In genomic region chr10:66953248-66953975, GRCm38 (mm10) we compare ENCODE assay signal across 11 mouse cellular contexts.
DNase-seq lines count a peak whose midpoint lies in the region; ATAC-seq and TF ChIP-seq lines count a peak whose summit lies in the region.
"Had no signal": no experiment of that assay in that cellular context is flagged by ENCODE, and none has a peak within 500 bp of the region (broad histone marks: within the 10 kb centered on the region; RNA-seq: fewer than 3 reads in every experiment).

No protein-coding gene starts in this region.

- peaks cover 20% of the 10 kb centered on the region for H3K4me1 ChIP-seq in spleen, adult 2 months (ENCODE audit: control insufficient read depth, insufficient read depth, insufficient read length)

- H3K36me3 ChIP-seq in spleen, adult 2 months (ENCODE audit: control insufficient read depth, insufficient read depth, low read length), result no peaks in the 10 kb centered on the region

- no peak for TF ChIP-seq CTCF in spleen, adult 2 months (IDR thresholded peaks at IDR 0.05; ENCODE audit: extremely low read depth, insufficient read depth, insufficient read length, insufficient replicate concordance)

- peak; percentile 75 for ATAC-seq in granulocyte monocyte progenitor cell, adult 5-6 weeks (replicated peaks; ENCODE audit: poor library complexity, severe bottlenecking)

- H3K4me3 ChIP-seq in spleen, adult 2 months (ENCODE audit: extremely low read depth, insufficient read depth, insufficient read length), result 0 out of 2 replicates have a peak overlapping the region, but pooled peaks have one; percentile 17

- H3K27ac ChIP-seq in spleen, adult 2 months (ENCODE audit: insufficient read depth, low read length), result peak overlapping the region; percentile 50; the same call in 1 of the 2 replicates
- H3K27ac ChIP-seq: liver, embryonic 14.5 days had no signal

- DNase-seq in heart, adult 18-20 months, result peak; percentile 22 to 46
- no peak for DNase-seq in heart, adult 9 months (ENCODE audit: low spot score in 2 of 2)
- peak; percentile 49 to 53 for DNase-seq in spleen, adult 2 months (ENCODE audit: low read depth in 1 of 2, low spot score in 2 of 2)
- DNase-seq in spleen, postnatal 14 days (ENCODE audit: low spot score in 2 of 2), result no peak
- peak; percentile 27 to 35 for DNase-seq in thymus, postnatal 36 days
- DNase-seq in right cerebral cortex, adult 2 months (ENCODE audit: low spot score in 2 of 2), result no peak
- no peak for DNase-seq in kidney, postnatal 4 days
- DNase-seq: adrenal gland, adult 8-10 months; kidney, postnatal 36 days had no signal

- no peak for TF ChIP-seq POLR2A in spleen, adult 2 months (IDR thresholded peaks at IDR 0.05; ENCODE audit: low read depth, low read length)

- no peaks in the 10 kb centered on the region for H3K27me3 ChIP-seq in spleen, adult 2 months (ENCODE audit: control insufficient read depth, insufficient read depth, low read length)

- 22% methylated on average over 10 of the region's 10 CpGs for WGBS in spleen, adult 2 months

Comparison
In these comparisons a context has a peak if more than half of its experiments do, and no peak if none do; other contexts are left out.
1. DNase-seq: peak in heart, adult 18-20 months (2 of 2), spleen, adult 2 months (2 of 2) and thymus, postnatal 36 days (2 of 2); none in heart, adult 9 months (0 of 2), spleen, postnatal 14 days (0 of 2), right cerebral cortex, adult 2 months (0 of 2) and kidney, postnatal 4 days (0 of 2).